Mouse (Mus musculus) midbrain, embryonic 14.5 days (tissue): ENCODE measurements around the gene Nek2. TPM values are rescaled to one million over a fixed set of nuclear protein-coding genes. Genes with fewer than 3 reads are reported as not detected.

ENCODE experiments used
- ATAC-seq: fragments of 200-750 bp; cut with Nextera tagmentation; 2 replicates; pipeline ENCODE4 v1.8.0; 2017; ENCODE audit warnings: moderate number of reproducible peaks, moderate library complexity; ENCODE audit not compliant: low FRiP score, low TSS enrichment
- DNase-seq: peaks from one replicate; pipeline ENCODE4 v3.0.0-alpha.2; 2015
- H3K27ac ChIP-seq: fragments of 300-500 bp; sonication (generic); replicated peaks from 2 replicates; pipeline ENCODE4 v1.5.1; 2014; ENCODE audit warnings: mild to moderate bottlenecking, low read depth, low read length, moderate library complexity
- H3K27me3 ChIP-seq: fragments of 300-500 bp; sonication (generic); 2 replicates; pipeline ENCODE4 v1.6.1; 2014; ENCODE audit warnings: low read length, control low read depth, mixed read lengths; ENCODE audit not compliant: control insufficient read depth, insufficient read depth
- H3K36me3 ChIP-seq: fragments of 300-500 bp; sonication (generic); 2 replicates; pipeline ENCODE4 v1.6.1; 2014; ENCODE audit warnings: low read length, control low read depth; ENCODE audit not compliant: control insufficient read depth, insufficient read depth
- H3K4me1 ChIP-seq: fragments of 300-500 bp; sonication (generic); 2 replicates; pipeline ENCODE4 v1.6.1; 2014; ENCODE audit warnings: mild to moderate bottlenecking, antibody characterized with exemption, low read length, control low read depth; ENCODE audit not compliant: control insufficient read depth, insufficient read depth
- H3K4me2 ChIP-seq: fragments of 300-500 bp; sonication (generic); 2 replicates; pipeline ENCODE4 v1.6.1; 2014; ENCODE audit warnings: mild to moderate bottlenecking, low read length, moderate library complexity
- H3K4me3 ChIP-seq: fragments of 300-500 bp; sonication (generic); replicated peaks from 2 replicates; pipeline ENCODE4 v1.5.1; 2014; ENCODE audit warnings: low read depth, low read length
- H3K9ac ChIP-seq: fragments of 300-500 bp; sonication (generic); replicated peaks from 2 replicates; pipeline ENCODE4 v1.6.1; 2014; ENCODE audit warnings: mild to moderate bottlenecking, low read length, moderate library complexity
- H3K9me3 ChIP-seq: fragments of 300-500 bp; sonication (generic); 2 replicates; pipeline ENCODE4 v1.6.1; 2016; ENCODE audit warnings: low read length, control low read depth, mixed read lengths; ENCODE audit not compliant: control insufficient read depth
- WGBS: fragments of 180-500 bp; shearing (Covaris S2); extraction: QIAGEN DNeasy Blood & Tissue Kit; methylation state at CpG from one replicate; pipeline ENCODE4 v1.1.7; 2014; 5-methylcytosine and 5-hydroxymethylcytosine counted together
- polyA plus RNA-seq: library from polyadenylated mRNA; unstranded; fragments of >200 nt; fragmentation: Nextera tagmentation; extraction: Ambion mirVana; gene quantifications from 2 replicates; pipeline ENCODE4 v1.2.1, GENCODE M21; 2014

The Nek2 gene
- polyA plus RNA-seq, 1 experiment from 2014 or later = 10.5 TPM

DNA sequence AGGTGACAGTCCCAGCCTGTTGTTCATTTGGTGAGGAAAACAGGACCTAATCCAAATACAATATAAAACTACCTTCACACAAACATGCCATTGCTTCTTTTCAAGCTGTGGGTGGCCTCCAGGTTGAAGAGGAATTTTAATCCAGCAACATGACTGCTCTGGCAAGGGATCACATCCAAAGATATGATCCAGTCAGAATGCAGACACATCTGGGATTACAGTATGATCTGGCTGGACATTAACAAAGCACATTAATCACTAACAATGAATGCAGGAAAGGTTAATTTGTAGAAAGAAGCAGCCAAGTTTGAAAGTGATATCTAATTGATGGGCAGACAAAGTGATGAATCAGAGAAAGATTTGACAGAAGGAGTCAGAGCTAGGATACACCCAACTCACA lies 36.9 kb downstream of the Nek2 start:
- H3K9me3 ChIP-seq = no peaks in the 10 kb centered on the region; the same call in 1 of the 2 replicates
- DNase-seq = no peak
- no peak overlapping the region for H3K4me2 ChIP-seq
- no peaks in the 10 kb centered on the region for H3K27me3 ChIP-seq
- no peak overlapping the region for H3K27ac ChIP-seq
- ATAC-seq = no peak
- no peaks in the 10 kb centered on the region for H3K4me1 ChIP-seq
- H3K9ac ChIP-seq = no peak overlapping the region
- H3K36me3 ChIP-seq = no peaks in the 10 kb centered on the region
- H3K4me3 ChIP-seq = no peak overlapping the region

DNA sequence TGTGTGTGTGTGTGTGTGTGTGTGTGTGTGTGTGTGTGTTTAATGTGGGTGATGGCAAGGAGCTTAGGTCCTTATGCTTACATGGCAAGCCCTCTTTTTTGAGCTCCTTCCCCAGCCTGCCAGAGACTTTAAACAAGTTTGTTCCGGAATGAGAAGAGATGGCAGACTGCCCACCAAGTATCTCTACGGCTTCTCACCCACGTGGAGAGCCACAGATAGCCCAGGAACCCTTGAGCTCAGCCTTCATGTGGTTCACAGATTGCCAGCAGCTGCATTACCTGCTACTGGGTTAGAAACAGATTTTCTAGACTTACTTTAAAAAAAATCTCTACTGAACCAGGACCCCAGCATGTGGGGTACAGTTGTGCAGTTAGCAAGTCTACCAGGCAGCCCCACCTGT lies 38.6 kb downstream of the Nek2 start:
- H3K27me3 ChIP-seq = no peaks in the 10 kb centered on the region
- no peak for ATAC-seq
- no peaks in the 10 kb centered on the region; the same call in 1 of the 2 replicates for H3K9me3 ChIP-seq
- no peak for DNase-seq
- no peaks in the 10 kb centered on the region for H3K4me1 ChIP-seq
- WGBS = 86% methylated on average over 3 of the region's 3 CpGs
- H3K4me2 ChIP-seq = no peak overlapping the region
- no peaks in the 10 kb centered on the region for H3K36me3 ChIP-seq
- H3K4me3 ChIP-seq = no peak overlapping the region
- no peak overlapping the region for H3K27ac ChIP-seq
- no peak overlapping the region for H3K9ac ChIP-seq

DNA sequence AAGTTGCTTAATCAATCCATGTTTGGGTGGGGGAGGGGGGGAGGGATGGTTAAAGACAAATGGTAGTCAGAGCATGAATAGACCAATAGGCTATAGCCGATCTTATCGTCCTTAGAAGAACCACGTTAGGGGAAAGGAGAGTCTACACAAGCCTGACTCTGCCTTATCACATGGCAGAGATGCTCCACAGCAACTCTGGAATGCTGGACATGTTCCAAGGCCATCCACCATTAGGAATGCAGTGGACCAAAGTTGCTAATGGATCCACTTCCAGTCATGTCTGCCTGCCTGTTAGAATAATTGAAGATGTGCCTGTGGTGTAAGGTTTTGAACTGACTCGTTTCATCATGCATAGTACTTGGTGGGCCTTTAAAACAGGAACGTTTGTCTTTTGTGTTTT lies 40.0 kb downstream of the Nek2 start:
- no peaks in the 10 kb centered on the region; the same call in 1 of the 2 replicates for H3K9me3 ChIP-seq
- no peaks in the 10 kb centered on the region for H3K4me1 ChIP-seq
- H3K9ac ChIP-seq = no peak overlapping the region
- no peak overlapping the region for H3K27ac ChIP-seq
- ATAC-seq = no peak
- H3K4me2 ChIP-seq = no peak overlapping the region
- 89% methylated on average over 5 of the region's 5 CpGs for WGBS
- H3K27me3 ChIP-seq = no peaks in the 10 kb centered on the region
- H3K4me3 ChIP-seq = no peak overlapping the region
- no peaks in the 10 kb centered on the region for H3K36me3 ChIP-seq
- DNase-seq = no peak

DNA sequence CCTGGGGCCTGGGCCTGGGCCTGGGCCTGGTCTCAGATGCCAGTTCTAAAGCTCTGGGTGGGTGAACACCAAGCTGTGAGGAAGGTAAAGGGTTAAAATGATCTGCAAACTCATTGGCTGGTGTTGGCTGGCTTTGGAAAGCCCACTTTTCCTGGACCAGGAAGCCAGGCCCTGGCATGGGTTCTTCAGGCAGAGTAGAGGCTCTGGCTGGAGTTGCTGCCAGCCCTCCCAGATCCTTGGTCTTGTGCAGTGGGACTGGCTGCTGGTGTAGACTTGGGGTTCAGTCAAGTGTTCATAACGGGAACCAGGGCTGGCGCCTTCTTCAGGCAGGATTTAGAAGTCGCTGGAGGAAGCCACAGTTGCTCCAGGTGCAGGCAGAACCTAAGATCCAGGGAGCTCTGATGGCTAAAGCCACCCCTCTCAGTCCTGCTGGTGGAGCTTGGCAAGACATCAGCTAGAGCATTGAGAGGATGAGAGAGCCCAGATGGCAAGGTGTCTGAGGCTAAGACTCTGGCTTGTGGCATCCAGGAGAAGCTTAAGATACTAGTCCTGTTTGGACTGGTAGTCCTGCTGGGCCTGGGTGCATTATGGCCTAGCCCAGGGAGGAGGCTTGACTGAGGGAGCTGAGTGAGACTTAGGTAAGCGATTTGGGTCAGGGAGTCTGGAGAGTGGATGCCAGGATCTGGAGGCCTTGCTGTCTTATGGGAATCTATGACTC lies 42.7 kb downstream of the Nek2 start:
- no peak overlapping the region for H3K4me2 ChIP-seq
- ATAC-seq = no peak
- H3K9ac ChIP-seq = no peak overlapping the region
- no peaks in the 10 kb centered on the region for H3K36me3 ChIP-seq
- H3K27me3 ChIP-seq = no peaks in the 10 kb centered on the region
- H3K4me1 ChIP-seq = no peaks in the 10 kb centered on the region
- no peak for DNase-seq
- H3K4me3 ChIP-seq = no peak overlapping the region
- no peaks in the 10 kb centered on the region for H3K9me3 ChIP-seq
- WGBS = 67% methylated on average over 4 of the region's 4 CpGs
- no peak overlapping the region for H3K27ac ChIP-seq

DNA sequence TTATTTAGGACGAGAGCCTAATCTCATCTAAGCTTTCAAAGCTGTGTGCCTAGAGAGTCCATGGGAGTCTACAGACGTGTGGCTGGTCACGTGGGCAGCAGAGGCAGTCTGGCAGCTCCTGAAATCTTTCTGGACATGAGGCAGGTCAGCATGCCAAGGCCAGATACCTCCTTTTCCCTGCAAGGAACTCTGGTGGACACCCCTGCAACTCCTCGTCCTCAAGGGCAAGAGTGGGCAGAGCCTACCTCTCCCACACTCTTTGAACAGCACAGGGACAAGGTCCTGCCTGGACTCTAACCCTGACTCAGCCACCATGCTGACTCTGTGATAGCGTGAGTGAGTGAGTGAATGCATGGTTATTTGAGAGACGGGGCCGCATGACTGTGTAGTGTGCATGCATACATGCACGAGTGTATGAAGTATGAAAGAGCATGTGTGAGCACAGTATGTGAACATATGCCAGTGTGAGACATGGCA lies 43.3 kb downstream of the Nek2 start:
- H3K36me3 ChIP-seq = no peaks in the 10 kb centered on the region
- H3K4me1 ChIP-seq = no peaks in the 10 kb centered on the region
- DNase-seq (no peak), ATAC-seq (no peak)
- no peak overlapping the region for H3K27ac ChIP-seq
- H3K9me3 ChIP-seq = no peaks in the 10 kb centered on the region
- no peak overlapping the region for H3K9ac ChIP-seq
- no peaks in the 10 kb centered on the region for H3K27me3 ChIP-seq
- no peak overlapping the region for H3K4me2 ChIP-seq
- no peak overlapping the region for H3K4me3 ChIP-seq
- WGBS = 85% methylated on average over 8 of the region's 8 CpGs

DNA sequence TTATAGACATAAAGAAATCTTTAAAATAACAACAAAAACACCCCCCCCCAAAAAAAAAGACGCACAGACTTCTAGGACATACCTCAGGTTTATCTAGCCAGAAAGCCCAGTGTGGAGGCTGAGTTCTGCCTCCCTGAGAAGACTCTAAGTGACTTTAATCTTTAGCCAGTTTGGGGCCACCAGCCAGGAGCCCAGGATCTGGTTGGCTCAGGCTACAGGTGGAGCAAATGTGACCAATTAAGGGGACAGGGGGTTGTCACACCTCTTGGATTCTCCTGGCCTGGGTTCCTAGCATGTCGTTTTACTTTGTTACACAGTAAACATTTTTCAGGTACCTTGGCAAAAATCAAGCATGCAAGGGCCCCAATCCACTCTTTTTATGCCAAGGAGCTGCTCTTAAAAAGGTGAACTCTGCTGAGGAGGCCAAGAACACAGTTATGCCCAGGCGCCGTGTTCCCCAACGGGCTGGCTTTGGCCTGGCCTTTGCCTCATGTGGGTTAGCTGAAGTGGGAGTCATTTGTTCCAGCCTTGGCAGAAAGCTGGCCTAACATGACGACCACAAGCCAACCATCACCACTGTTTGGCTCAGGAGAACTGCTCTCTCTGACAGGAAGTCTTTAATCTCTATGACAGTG lies 50.9 kb downstream of the Nek2 start:
- Histone ChIP-seq H3K4me1 (no peaks in the 10 kb centered on the region), H3K4me2 (no peak overlapping the region), H3K4me3 (no peak overlapping the region), H3K36me3 (no peaks in the 10 kb centered on the region), H3K9ac (no peak overlapping the region), H3K27ac (no peak overlapping the region), H3K9me3 (no peaks in the 10 kb centered on the region), H3K27me3 (no peaks in the 10 kb centered on the region)
- ATAC-seq = no peak
- DNase-seq = no peak
- WGBS = 86% methylated on average over 6 of the region's 6 CpGs

DNA sequence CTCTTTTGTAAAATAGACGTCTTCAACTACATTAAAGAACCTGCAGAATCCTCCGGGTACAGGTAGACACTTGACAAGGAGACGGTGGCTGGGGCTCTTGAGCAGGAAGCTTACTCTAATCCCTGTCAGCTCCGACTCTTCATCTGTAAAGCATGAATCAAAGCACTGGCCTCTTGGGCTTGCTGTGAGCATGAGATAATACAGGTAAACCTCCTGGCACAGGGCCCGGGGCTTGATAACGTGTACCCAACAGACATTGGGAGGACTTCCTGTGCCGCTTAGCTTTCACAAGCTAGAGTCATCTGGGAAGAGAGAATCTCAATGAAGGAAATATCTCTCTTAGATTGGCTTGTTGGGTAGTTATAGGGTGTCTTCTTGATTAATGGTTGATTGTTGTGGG lies 53.8 kb downstream of the Nek2 start:
- Histone ChIP-seq H3K9ac (no peak overlapping the region), H3K4me1 (no peaks in the 10 kb centered on the region), H3K27me3 (no peaks in the 10 kb centered on the region), H3K4me3 (no peak overlapping the region), H3K9me3 (no peaks in the 10 kb centered on the region), H3K4me2 (no peak overlapping the region), H3K27ac (no peak overlapping the region), H3K36me3 (no peaks in the 10 kb centered on the region)
- 87% methylated on average over 7 of the region's 7 CpGs for WGBS
- no peak for DNase-seq
- ATAC-seq = no peak

DNA sequence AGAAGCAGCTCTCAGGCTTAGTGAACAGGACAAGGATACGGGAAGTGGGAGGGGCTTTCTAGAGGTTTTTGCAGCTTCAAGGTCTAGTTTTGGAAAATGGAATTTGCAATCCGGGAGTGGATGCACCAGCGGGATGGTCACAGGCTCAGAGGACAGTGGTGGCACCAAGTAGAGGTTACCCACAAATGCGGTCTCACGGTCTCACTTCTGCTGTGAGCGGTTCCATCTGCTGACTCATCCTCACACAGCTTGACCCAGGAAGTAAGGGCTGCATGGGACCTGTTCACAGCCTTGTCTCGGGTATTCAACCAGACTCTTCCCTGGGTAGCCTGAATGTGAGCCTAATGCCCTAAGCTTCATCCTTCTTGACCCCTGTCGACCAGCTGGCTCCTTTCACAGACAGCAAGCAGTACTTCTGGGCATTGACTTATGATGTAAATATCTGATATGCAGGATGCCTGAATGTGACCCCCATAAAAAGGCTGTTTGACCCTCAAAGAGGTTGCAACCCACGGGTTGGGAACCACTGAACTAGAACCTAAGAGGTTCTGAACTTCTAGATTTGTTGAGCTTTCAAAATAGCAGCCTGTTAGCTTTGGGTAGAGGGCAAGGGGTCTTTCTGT lies 54.5 kb downstream of the Nek2 start:
- Histone ChIP-seq H3K9me3 (no peaks in the 10 kb centered on the region), H3K9ac (no peak overlapping the region), H3K36me3 (no peaks in the 10 kb centered on the region), H3K4me3 (no peak overlapping the region), H3K27ac (no peak overlapping the region), H3K4me2 (no peak overlapping the region), H3K27me3 (no peaks in the 10 kb centered on the region), H3K4me1 (no peaks in the 10 kb centered on the region)
- ATAC-seq (no peak), DNase-seq (no peak)
- 79% methylated on average over 9 of the region's 9 CpGs for WGBS

DNA sequence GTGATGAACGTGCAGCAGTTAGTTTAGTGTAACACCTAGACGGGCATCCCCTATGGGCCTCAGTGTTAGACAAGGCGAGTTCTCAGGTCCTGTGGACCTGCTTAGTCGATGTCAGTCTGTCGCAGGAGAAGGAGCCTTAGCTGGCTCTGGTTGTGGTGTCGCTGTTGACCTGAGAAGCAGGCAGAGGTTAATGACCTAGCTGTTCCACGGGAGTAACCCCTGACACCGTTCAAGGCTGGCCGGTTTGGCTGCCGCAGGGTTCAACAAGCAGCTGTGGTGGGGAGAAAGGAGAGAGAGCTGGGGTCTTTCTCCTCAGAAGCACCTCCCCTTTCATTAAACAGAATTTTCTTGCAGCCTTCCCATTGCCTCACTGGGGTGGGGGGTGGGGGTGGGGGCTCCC lies 56.4 kb downstream of the Nek2 start:
- H3K27ac ChIP-seq = no peak overlapping the region
- whole genome bisulfite sequencing = 78% methylated on average over 10 of the region's 10 CpGs
- no peak overlapping the region for H3K4me2 ChIP-seq
- ATAC-seq (no peak), DNase-seq (no peak)
- H3K4me3 ChIP-seq = no peak overlapping the region
- H3K27me3 ChIP-seq = no peaks in the 10 kb centered on the region
- H3K9me3 ChIP-seq = no peaks in the 10 kb centered on the region
- no peaks in the 10 kb centered on the region for H3K36me3 ChIP-seq
- H3K4me1 ChIP-seq = no peaks in the 10 kb centered on the region
- H3K9ac ChIP-seq = no peak overlapping the region
